Mouse (Mus musculus) kidney, adult 2 months (tissue): Measurements from ENCODE around the gene Bcat1. TPM values are rescaled to one million over a fixed set of nuclear protein-coding genes. Genes with fewer than 3 reads are reported as not detected.

Experiments
- DNase-seq: peaks from one replicate; pipeline ENCODE4 v3.0.0; 2021
- H3K27ac ChIP-seq: fragments of 200-500 bp; 2 replicates; pipeline ENCODE4 v1.5.1; 2012; ENCODE audit warnings: low read depth, low read length, control low read depth, inconsistent platforms; ENCODE audit not compliant: insufficient read depth
- H3K27me3 ChIP-seq: fragments of 200-500 bp; replicated peaks from 2 replicates; pipeline ENCODE4 v1.6.1; 2012; ENCODE audit warnings: mild to moderate bottlenecking, moderate library complexity, low read length, inconsistent platforms; ENCODE audit not compliant: control insufficient read depth, insufficient read depth
- H3K36me3 ChIP-seq: fragments of 200-500 bp; 2 replicates; pipeline ENCODE4 v1.6.1; 2012; ENCODE audit warnings: mild to moderate bottlenecking, moderate library complexity, low read length, inconsistent platforms; ENCODE audit not compliant: control insufficient read depth, insufficient read depth
- H3K4me1 ChIP-seq: fragments of 200-500 bp; 2 replicates; pipeline ENCODE4 v1.6.1; 2011; ENCODE audit warnings: low read length; ENCODE audit not compliant: control insufficient read depth, insufficient read depth
- H3K4me3 ChIP-seq: fragments of 200-500 bp; 2 replicates; pipeline ENCODE4 v1.5.1; 2011; ENCODE audit warnings: mild to moderate bottlenecking, low read depth, low read length, control low read depth; ENCODE audit not compliant: insufficient read depth
- CTCF ChIP-seq: fragments of 200-500 bp; conservative IDR thresholded peaks from 2 replicates; pipeline ENCODE4 v1.5.1; 2011; ENCODE audit warnings: low read depth, mild to moderate bottlenecking, control low read depth, low read length, moderate library complexity, mixed read lengths; ENCODE audit not compliant: insufficient read depth, insufficient read length
- POLR2A ChIP-seq: fragments of 200-500 bp; IDR thresholded peaks from one replicate; pipeline ENCODE4 v1.6.1; 2011; ENCODE audit warnings: low read depth, low read length, control low read depth
- WGBS: fragments of 180-500 bp; shearing (Covaris S2); methylation state at CpG from one replicate; pipeline ENCODE4 v1.1.7; 2018; 5-methylcytosine and 5-hydroxymethylcytosine counted together
- polyA plus RNA-seq: library from polyadenylated mRNA; depleted of rRNA; stranded (reverse); fragments of >200 nt; gene quantifications from 2 replicates; pipeline ENCODE4 v1.2.3, GENCODE M21; 2012

The Bcat1 gene
- polyA plus RNA-seq, 1 experiment, result 10.2 TPM

- H3K27ac ChIP-seq, result no peak overlapping the region
- no peaks in the 10 kb centered on the region for H3K4me1 ChIP-seq
- no peak for TF ChIP-seq POLR2A
- no peak for TF ChIP-seq CTCF
- 95% methylated on average over 4 of the region's 4 CpGs for WGBS
- DNase-seq, result no peak
- no peaks in the 10 kb centered on the region for H3K36me3 ChIP-seq
- no peak overlapping the region for H3K4me3 ChIP-seq
- H3K27me3 ChIP-seq, result no peaks in the 10 kb centered on the region
Measured at GRCm38 (mm10) chr6:145017508-145017907, 58.5 kb downstream of the Bcat1 start.

- TF ChIP-seq POLR2A (no peak), CTCF (no peak)
- H3K27me3 ChIP-seq, result no peaks in the 10 kb centered on the region
- WGBS, result 91% methylated on average over 16 of the region's 16 CpGs
- H3K4me3 ChIP-seq, result no peak overlapping the region
- H3K36me3 ChIP-seq, result no peaks in the 10 kb centered on the region
- H3K4me1 ChIP-seq, result no peaks in the 10 kb centered on the region
- no peak for DNase-seq
- no peak overlapping the region for H3K27ac ChIP-seq
Measured at GRCm38 (mm10) chr6:145016639-145017038, 59.3 kb downstream of the Bcat1 start.

GRCm38 (mm10) chr6:145014944-145015343 is 61.0 kb downstream of the Bcat1 start:
- 98% methylated on average over 2 of the region's 2 CpGs for WGBS
- no peak for DNase-seq
- no peaks in the 10 kb centered on the region for H3K36me3 ChIP-seq
- no peaks in the 10 kb centered on the region for H3K4me1 ChIP-seq
- H3K27ac ChIP-seq, result no peak overlapping the region
- TF ChIP-seq POLR2A (no peak), CTCF (no peak)
- H3K4me3 ChIP-seq, result no peak overlapping the region
- H3K27me3 ChIP-seq, result no peaks in the 10 kb centered on the region

- no peaks in the 10 kb centered on the region for H3K36me3 ChIP-seq
- H3K4me1 ChIP-seq, result no peaks in the 10 kb centered on the region
- no peaks in the 10 kb centered on the region for H3K27me3 ChIP-seq
- no peak overlapping the region for H3K27ac ChIP-seq
- H3K4me3 ChIP-seq, result no peak overlapping the region
- 55% methylated on average over 8 of the region's 8 CpGs for WGBS
- TF ChIP-seq POLR2A (no peak), CTCF (no peak)
- peak; percentile 16 for DNase-seq
Measured at GRCm38 (mm10) chr6:145012699-145013098, 63.3 kb downstream of the Bcat1 start.

- Histone ChIP-seq H3K4me3 (no peak overlapping the region), H3K27me3 (no peaks in the 10 kb centered on the region), H3K27ac (no peak overlapping the region), H3K36me3 (no peaks in the 10 kb centered on the region), H3K4me1 (no peaks in the 10 kb centered on the region)
- no peak for TF ChIP-seq CTCF
- TF ChIP-seq POLR2A, result no peak
- 81% methylated on average over 8 of the region's 8 CpGs for WGBS
- DNase-seq, result no peak
Measured at GRCm38 (mm10) chr6:145011141-145011540, 64.8 kb downstream of the Bcat1 start.

- Histone ChIP-seq H3K4me3 (no peak overlapping the region), H3K27ac (no peak overlapping the region), H3K36me3 (no peaks in the 10 kb centered on the region), H3K27me3 (no peaks in the 10 kb centered on the region), H3K4me1 (no peaks in the 10 kb centered on the region)
- TF ChIP-seq POLR2A, result no peak
- TF ChIP-seq CTCF, result peak; percentile 53
- peak; percentile 9 for DNase-seq
- 67% methylated on average over 8 of the region's 8 CpGs for WGBS
Measured at GRCm38 (mm10) chr6:145009859-145010818, 65.8 kb downstream of the Bcat1 start.

- no peak overlapping the region for H3K27ac ChIP-seq
- H3K27me3 ChIP-seq, result no peaks in the 10 kb centered on the region
- no peaks in the 10 kb centered on the region for H3K36me3 ChIP-seq
- no peak for DNase-seq
- no peak for TF ChIP-seq POLR2A
- no peak for TF ChIP-seq CTCF
- H3K4me1 ChIP-seq, result no peaks in the 10 kb centered on the region
- H3K4me3 ChIP-seq, result no peak overlapping the region
Measured at GRCm38 (mm10) chr6:145003459-145003858, 72.5 kb downstream of the Bcat1 start.
